Mouse (Mus musculus): ENCODE results near the gene Pip5k1c.

Pip5k1c gene

DNA sequence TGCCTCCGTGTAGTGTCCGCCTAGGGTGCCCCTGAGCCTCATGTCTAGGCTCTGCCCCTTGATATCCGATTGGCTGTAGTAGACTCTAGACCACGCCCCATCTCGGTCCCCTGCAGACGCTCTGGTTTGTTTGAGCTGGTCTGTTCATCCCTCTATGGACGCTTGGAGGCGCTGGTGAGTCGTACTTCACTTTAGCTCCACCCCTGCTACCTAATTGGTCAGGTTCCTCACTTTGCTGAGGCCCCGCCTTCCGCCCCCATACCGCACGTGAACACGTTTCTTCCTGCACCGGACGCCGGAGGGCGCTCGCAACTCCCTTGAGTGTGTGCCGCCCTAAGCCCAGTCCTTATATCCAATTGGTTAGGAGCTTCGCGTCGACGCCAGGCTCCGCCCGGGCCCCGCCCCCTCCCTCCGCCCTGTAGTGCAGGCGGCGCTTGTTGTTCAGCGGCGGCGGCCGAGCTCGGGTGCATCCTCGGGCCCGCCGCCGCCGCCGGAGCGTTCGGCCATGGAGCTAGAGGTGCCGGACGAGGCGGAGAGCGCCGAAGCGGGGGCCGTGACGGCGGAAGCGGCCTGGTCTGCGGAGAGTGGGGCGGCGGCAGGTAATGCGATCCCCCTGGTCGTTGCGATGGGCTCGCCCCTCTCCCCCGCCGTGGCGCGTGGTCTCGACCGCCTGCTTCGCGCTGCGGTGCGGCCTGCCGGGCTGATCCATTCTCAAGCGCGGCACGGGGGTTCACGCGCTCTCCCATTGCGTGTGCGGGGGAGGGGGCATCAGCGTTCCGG lies at the start of gene Pip5k1c:
Pip5k1c (plus strand) TSS at position 410 of the 780 bp plus-strand sequence.
- in situ Hi-C loops (cut with MboI, MseI), result no loop called here

DNA sequence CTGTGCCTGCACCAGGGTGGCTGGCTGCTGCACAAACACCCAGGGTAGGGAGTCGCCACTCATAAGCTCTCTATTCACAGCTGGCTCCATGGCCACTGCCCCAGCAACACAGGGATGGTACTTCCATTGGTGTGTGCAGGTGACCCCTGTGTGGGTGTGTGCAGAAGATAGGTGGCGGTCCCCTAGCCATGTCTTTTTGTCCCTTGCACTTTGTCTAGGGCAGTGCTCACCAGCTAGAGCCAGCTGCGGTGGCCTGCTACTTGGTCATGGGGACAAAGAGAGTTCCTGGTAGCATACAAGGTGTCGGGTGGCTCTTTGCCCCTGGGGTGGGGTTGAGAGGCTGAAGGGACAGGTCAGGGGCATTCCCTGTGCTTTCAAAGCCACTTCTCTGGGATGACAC lies 48.6 kb upstream of the Pip5k1c start:
- in situ Hi-C loops (cut with MboI, MseI), result no loop called here

DNA sequence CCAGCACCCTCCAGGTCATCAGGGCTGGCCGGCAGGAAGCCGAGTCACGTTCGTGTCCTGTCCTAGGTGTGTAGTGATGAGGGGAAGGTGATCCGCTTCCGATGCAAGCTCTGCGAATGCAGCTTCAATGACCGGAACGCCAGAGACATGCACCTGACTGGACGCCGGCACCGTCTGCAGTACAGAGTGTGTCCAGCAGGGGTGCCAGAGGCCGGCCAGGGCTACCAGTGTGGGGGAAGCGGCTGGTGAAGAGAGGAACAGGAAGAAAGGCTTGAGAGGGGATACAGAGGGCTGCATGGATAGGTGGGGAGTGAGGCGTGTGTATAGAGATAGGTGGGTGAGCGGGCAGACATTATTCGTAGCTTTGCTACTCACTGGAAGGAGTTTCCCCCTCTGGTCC lies 48.2 kb upstream of the Pip5k1c start:
- in situ Hi-C loops (cut with MboI, MseI), result no loop called here

DNA sequence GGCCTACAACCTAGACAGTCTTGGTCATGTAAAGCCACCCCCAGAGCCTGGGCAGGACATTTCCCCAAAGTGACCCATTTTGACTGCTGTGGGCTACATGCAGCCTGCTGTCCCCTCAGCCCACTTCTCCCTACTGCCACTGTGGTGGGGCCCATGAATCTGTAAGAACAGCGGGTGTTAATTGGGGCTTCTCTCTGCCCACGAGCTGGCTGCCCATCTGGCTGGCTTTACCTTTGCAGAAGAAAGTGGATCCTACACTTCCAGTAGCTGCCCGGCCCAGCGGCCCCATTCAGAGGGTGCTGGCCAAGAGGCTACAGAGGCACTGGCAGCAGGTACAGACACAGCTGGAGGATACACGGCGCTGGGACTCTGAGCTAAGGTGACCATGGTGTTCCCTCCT lies 47.6 kb upstream of the Pip5k1c start:
- in situ Hi-C loops (cut with MboI, MseI), result no loop called here

DNA sequence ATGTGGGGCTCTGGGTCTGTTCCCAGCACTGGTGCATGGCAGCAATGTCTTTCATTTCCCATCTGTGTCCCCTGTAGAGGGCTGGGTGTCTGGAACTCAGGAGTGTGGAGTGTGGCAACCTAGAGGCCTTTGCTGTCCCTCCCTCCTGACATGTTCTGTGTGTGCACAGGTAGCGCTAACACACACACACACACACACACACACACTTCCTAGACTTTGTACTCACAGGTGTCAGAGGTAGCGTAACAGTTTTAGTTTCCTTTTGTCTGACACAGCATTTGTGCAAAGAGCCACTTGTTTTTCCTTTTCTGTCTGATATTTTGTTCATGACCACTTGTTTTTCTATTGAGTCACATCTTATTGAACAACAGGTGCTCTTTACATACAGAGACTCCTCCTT lies 45.0 kb upstream of the Pip5k1c start:
- in situ Hi-C loops (cut with MboI, MseI), result no loop called here

DNA sequence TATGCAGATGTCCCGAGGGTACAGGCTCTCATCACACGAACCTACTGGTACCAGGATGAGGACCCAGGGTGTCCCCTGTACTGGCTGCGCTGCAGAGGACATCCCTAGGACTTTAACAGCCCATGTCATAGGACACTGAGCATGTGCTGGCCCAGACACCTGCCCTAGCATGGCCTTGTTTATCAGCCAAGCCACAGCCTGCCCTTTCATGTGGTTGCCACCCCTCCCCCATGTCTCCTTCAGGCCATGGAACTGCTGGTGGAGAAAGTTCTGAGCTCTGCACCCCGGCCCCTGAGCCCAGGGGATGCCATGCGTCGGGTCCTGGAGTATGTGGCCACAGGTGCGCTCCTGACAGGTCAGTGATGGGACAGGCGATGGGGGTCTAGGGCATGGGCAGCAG lies 43.3 kb upstream of the Pip5k1c start:
- in situ Hi-C loops (cut with MboI, MseI), result no loop called here

DNA sequence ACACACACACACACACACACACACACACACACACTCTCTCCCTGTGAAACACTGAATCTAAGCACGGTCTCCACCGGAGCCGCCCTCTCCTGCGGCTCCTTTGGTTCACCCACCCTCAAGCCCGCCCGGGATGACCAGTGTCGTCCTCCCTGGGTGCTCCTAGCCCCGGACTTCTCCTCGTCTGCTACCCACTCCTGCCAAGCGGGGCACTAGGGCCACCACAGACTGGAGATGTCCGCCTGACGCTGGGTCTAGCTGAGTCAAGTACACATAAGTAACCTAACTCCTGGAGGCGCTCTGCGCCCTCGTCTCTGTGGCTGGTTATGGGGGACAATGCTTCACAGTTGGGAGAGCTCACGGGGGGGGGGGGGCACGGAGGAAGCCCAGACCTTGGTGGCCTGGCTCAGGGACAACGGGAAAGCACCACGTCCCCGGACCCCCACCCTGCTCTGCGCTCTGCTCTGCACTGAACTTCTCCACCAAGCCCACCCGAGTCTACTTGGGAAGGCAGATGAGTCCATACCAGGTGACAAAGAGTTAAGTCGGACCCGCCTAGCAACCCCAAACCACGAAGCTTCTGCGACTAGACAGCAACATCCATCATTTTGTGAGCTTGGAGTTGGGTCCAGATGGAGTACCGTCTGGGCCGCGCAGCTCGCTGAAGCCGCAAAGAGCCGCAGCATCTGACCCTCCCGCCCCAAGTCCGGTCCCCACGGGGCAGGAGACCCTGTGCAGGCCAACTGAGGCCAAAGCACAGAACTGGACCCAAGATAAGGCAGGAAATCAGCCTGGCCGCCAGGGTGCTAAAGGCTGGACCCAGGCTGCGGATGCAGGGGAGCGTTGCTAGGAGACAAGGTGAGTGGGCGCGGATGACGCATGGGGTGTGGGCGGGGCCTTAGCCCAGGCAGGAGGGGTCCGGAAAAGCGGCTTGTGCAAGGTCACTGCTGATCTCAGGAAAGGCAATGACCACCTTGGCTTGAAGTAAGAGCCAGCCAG lies 40.0 kb upstream of the Pip5k1c start, which contains the start of gene Matk:
Matk (plus strand) TSS at position 512 of the 996 bp plus-strand sequence.
- in situ Hi-C loops (cut with MboI, MseI), result no loop called here

DNA sequence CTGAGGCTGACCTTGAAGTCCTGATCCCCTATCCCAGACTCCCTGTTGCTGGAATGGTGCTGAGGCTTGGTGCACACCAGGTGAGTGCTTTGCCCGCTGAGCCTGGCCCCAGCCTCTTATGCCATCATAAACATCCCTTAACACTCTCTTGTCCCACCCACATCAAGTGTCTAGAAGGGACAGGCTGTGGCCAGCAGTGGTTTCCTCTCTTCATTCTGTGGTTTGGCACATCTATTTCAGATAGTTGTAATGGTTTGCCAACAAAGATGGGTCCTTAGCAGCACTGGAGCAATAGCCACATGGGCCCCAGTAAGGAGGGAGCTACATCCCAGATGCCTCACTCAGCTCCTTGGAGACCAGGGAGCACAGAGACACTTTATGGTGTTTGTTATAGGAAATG lies 37.9 kb upstream of the Pip5k1c start:
- in situ Hi-C loops (cut with MboI, MseI), result no loop called here

DNA sequence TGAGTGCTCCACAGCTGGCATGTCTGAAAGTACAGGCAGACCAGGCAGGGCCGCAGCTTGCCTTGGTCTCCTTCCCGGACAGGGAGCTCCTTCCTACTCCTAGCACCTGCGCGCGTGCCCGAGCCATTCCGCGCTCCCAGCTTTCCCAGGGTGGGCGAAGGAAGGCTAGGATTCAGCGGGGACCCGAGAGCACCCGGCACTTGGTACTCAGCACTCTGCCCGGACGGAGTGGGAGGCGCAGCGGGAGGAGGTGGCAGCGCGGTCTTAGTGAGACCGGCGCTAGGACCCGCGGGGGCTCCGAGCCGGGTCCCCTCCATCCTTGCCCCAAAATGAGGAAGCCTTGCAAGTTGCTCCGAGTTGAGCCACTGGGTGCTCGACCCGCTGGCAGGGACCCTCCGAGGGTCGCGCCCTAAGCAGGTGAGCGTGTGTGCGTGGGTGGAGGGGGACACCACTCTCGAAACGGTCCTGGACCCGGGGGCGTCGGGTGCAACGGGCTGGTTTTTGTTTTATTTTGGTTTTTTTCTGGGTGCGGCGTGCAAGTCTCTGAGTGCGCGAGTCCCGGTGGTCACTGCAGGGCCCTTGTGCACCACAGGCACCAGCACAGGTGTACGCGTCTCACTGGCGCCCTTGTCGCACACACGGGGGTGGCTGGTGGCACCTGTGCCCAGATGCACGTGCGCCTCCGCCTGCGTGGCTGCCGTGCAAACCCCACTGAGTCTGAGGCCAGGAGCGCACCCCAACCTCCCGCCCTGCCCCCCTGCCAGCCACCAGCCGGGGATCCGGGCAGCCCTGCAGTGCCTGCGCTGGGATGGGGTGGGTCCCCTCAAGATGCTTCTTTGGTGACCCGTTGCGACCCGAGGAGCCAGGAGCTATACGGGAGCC lies 35.4 kb upstream of the Pip5k1c start:
- in situ Hi-C loops (cut with MboI, MseI), result no loop called here

DNA sequence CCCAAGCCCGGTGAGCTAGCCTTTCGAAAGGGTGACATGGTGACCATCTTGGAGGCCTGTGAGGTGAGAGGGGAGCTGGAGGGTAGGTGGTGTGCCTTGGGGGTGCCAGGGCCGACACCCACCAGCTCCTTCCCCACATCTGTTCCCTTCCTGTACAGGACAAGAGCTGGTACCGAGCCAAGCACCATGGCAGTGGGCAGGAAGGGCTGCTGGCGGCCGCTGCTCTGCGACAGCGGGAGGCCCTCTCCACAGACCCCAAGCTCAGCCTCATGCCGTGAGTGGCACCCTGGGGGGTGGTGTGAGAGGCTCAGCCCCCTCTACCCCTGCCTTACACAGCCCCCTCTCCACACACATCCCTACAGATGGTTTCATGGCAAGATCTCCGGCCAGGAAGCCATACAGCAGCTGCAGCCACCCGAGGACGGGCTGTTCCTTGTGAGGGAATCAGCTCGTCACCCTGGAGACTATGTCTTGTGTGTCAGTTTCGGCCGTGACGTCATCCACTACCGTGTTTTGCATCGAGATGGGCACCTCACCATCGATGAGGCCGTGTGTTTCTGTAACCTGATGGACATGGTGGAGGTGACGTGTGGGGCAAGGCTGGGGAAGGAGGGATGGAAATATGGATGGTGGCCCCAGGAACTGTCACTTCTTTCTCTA lies 33.4 kb upstream of the Pip5k1c start:
- in situ Hi-C loops (cut with MboI, MseI), result no loop called here

DNA sequence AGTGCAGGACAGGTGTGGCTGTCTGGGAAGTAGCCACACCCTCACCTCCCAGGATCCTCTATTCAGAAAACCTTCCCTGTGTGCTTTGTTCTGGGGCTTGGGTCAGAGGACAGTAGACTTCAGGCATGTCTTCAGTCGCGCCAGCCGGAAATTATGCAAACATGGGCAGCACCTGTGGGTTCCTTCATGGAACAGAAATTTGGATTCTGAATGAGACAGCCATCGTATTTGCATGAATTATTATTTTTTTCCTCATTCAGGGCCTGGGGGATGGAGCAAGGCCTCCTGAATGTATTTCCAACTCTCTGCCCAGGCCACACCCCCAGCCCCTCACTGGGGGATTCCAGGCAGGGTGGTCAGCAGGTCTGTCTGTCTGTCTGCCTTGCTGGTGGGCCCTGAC lies 31.7 kb upstream of the Pip5k1c start:
- in situ Hi-C loops (cut with MboI, MseI), result no loop called here

DNA sequence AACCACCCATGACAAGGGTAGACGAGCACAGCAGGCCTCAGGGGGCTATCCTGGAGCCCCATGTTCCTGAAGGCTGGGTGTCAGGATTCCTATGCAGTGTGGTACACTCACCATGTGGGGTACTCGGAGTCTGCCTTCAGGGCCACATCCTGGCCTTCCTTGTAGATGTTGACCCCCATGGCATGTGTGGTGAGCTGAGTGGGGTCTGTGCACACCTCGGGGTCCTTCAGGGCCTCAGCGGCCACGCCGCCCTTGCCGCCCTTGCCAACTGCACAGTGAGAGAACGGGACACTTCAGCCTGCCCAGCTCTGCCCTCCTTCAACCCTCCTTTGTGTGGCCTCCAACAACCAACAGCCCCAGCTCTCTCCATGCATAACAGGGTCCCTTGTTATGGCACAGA lies 27.2 kb upstream of the Pip5k1c start:
- in situ Hi-C loops (cut with MboI, MseI), result no loop called here

DNA sequence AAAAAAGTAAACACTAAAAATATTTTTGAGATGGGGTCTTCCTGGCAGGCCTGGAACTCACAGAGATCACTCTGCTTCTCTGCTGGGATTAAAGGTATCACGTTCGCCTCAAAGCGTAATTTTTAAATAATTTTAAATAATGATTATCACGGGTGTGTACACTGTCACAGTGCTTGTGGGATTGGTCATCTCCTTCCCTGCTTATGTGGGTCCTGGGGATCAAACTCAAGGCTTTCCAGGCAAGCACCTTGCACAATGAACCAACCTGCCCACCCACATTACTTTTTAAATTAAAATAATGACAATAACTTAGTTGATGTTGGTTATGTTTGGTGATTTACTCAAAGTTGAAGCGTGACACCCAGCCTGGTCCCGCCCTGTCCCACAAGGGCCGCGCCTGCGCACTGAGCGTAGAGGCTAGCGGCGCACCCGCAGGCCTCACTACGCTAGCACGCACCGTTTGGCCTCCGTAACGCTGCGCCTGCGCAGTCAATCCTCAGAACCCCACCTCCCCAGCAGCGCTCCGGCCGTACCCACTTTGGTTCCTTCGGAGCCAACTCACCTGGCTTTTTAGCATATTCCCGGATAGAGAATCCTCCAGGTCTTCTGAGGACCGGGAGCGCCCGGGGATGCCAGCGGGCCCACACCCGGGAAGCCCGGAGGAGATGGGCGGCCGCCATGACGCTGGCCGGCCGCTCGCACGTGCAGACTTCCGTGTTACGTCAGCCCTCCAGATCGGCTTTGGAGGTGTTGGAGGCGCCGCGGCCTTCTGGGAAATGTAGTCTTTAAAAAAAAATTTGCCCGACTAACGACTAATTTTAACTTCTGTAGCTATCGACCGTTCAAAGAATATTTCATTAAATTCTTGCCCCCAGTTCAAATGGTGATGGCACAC lies 26.3 kb upstream of the Pip5k1c start, which contains the start of the genes Mrpl54 and Apba3:
Mrpl54 (minus strand) TSS at position 724 of the 895 bp plus-strand sequence.
Apba3 (plus strand) TSS at position 750 of the 895 bp plus-strand sequence.
- in situ Hi-C loops (cut with MboI, MseI), result no loop called here

DNA sequence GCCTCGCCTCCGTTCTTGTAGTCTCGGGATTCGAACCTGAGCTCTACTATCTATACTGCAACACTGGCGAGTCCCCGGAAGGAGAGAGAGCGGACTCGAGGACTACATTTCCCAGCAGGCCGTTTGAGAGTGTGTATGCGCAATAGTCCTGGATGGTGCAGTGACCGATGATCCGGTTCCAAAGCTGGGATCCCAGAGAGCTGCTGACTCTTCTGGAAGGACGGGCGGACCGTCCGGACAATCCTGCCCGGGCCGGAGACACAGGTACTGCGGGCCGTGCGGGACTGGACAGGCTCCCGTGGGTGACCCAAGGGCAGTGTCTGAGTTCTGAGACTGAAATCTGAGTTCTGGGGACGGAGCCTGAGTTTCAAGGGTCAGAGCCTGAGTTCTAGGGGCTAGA lies 24.7 kb upstream of the Pip5k1c start:
- in situ Hi-C loops (cut with MboI, MseI), result no loop called here

DNA sequence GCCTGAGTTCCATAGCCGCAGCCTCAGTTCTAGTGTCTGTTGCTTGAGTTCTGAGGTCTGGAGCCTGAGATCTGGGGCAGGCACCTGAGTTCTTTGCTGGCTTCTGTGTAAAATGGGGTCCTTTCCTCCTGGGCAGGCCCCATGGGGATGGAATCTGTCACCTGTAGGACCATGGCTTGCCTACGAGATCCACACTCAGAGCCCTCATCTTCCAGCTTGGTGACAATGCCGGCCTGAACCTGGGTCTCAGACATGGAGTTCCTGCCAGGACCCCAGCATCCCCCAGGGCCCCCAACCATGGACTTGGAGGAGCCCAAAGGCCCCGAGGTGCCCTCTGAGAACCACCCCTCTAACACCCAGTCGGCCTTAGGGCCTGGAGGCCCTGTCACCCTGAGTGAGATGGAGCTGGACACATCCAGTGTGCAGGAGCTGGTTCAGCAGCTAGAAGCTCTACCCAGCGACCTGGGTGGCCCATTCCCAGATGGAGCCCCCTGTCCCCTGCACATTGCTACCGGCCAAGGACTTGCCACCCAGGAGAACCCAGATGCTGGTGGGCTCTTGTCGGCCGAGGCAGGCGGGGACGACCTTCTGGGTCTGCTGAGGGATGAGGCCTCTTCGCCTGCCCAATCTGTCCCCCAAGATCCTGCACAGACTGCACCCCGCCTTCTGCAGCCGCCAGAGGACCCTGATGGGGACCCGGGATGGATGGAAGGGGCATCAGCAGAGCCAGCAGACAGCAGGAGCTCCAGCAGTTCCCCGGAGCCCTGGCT lies 23.9 kb upstream of the Pip5k1c start:
- in situ Hi-C loops (cut with MboI, MseI), result no loop called here

DNA sequence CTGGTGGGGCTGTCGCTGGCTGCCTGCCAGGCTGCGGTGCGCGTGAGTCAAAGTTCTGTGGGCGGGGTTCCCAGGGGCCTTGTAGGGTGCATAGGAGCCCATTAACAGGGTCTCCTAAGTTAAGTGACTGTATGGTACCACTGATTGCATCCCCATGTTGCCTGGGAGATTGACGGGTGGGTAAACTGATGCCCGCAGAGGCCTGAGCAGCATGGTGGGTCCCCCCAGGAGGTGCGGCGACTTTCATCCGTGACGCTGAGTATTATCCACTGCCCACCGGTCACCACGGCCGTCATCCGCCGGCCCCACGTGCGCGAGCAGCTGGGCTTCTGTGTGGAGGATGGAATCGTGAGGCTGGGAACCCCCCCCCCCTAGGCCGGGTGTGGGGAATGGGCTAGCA lies 20.4 kb upstream of the Pip5k1c start:
- in situ Hi-C loops (cut with MboI, MseI), result no loop called here

DNA sequence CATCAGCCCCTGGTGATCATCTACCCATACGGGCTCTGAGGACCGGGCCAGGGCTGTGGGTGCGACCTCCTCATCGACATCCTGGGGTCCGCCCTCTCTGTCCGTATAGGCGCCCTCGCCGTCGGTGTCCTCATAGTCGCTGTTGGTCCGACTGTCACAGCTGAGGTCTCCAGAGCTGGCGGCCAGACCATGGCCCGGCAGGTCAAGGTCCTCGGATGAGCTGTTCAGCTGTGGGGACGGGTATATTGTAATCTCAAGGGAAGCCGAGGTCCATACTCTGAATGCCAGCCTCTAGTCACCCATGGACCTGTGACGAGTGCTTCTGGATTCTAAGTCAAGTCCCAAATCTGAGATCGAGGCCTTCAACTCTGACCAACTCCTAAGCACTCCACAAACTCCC lies 18.9 kb upstream of the Pip5k1c start:
- in situ Hi-C loops (cut with MboI, MseI), result no loop called here

DNA sequence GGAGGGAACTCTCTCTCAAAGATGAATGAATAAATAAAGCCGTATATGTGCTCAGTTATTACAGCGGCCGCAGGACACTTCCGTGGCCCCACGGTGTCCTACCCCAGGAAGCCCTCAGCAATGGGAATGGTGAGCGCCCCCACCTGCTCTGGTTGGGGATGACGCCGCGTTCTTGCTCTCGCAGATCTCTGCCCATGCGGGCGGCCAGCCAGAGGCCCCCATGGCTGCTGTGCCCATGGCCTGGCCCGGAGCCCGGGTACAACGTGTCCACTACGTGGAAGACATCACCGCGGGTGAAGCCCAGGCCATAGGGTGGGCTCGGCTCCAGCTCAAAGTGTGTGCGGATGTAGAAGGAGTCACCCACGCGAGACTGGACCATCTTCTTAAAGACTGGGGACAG lies 15.1 kb upstream of the Pip5k1c start:
- in situ Hi-C loops (cut with MboI, MseI), result no loop called here

DNA sequence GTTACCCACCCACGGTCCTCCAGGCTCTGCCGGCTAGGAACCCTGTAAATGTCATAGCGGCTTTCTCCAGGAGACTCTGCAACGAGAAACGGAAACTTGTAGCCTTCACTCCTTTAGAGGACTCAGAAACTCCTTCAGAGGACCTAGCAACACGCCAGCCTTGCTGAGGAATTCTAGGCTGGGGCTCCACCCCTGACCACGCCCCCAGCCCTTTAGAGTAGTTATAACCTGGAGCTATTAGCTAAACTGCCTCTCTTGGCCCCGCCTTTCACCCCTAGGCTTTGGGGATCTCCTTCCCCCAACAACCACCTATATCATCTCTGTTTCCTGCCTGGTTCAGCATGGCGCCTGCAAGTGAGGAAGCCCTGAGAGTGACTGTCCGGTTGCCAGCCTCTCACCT lies 13.3 kb upstream of the Pip5k1c start:
- in situ Hi-C loops (cut with MboI, MseI), result no loop called here
